ENCODE assay signal across 8 mouse cellular contexts in genomic region chr16:5134623-5135330, GRCm38 (mm10). TPM values are rescaled to one million over a fixed set of nuclear protein-coding genes. Genes with fewer than 3 reads are reported as not detected.
DNase-seq lines count a peak whose midpoint lies in the region; ATAC-seq lines count a peak whose summit lies in the region.

No protein-coding gene starts in this region.

- ATAC-seq in hindbrain, embryonic 16.5 days: peak; percentile 46; the same call in 1 of the 2 replicates
- no peak for ATAC-seq in hindbrain, embryonic 12.5 days (ENCODE audit: low FRiP score)
- no peak for ATAC-seq in lung, embryonic 15.5 days (ENCODE audit: borderline replicate concordance, extremely low read depth, low FRiP score, low TSS enrichment)
- no peak for ATAC-seq in erythroid progenitor cell, adult 5-6 weeks (replicated peaks; ENCODE audit: low FRiP score, poor library complexity, severe bottlenecking)

- WGBS in hindbrain, embryonic 16.5 days: 62% methylated on average over 13 of the region's 14 CpGs
- 72% methylated on average over 14 of the region's 14 CpGs for WGBS in hindbrain, embryonic 12.5 days
- WGBS in lung, embryonic 15.5 days: 43% methylated on average over 14 of the region's 14 CpGs

- H3K36me3 ChIP-seq in hindbrain, embryonic 16.5 days (ENCODE audit: control insufficient read depth, insufficient read depth, low read length): no peaks in the 10 kb centered on the region
- H3K36me3 ChIP-seq in hindbrain, embryonic 12.5 days: no peaks in the 10 kb centered on the region
- no peaks in the 10 kb centered on the region for H3K36me3 ChIP-seq in lung, embryonic 15.5 days

- no peaks in the 10 kb centered on the region for H3K9me3 ChIP-seq in hindbrain, embryonic 16.5 days (ENCODE audit: control insufficient read depth, low read length)
- H3K9me3 ChIP-seq in hindbrain, embryonic 12.5 days (replicated peaks): no peaks in the 10 kb centered on the region
- H3K9me3 ChIP-seq in lung, embryonic 15.5 days: no peaks in the 10 kb centered on the region

- H3K27ac ChIP-seq in hindbrain, embryonic 16.5 days (ENCODE audit: low read depth, low read length): no peak overlapping the region
- no peak overlapping the region for H3K27ac ChIP-seq in hindbrain, embryonic 12.5 days
- H3K27ac ChIP-seq in lung, embryonic 15.5 days: peak overlapping the region; percentile 88

- no peak overlapping the region for H3K4me2 ChIP-seq in hindbrain, embryonic 16.5 days (ENCODE audit: low read length)
- no peak overlapping the region for H3K4me2 ChIP-seq in hindbrain, embryonic 12.5 days (replicated peaks)
- no peak overlapping the region for H3K4me2 ChIP-seq in lung, embryonic 15.5 days

- H3K4me3 ChIP-seq in hindbrain, embryonic 16.5 days (ENCODE audit: low read length): no peak overlapping the region
- H3K4me3 ChIP-seq in hindbrain, embryonic 12.5 days: no peak overlapping the region
- no peak overlapping the region for H3K4me3 ChIP-seq in lung, embryonic 15.5 days

- H3K4me1 ChIP-seq in hindbrain, embryonic 16.5 days (ENCODE audit: control insufficient read depth, insufficient read depth, low read depth, low read length): peaks cover 3% of the 10 kb centered on the region; the same call in 1 of the 2 replicates
- H3K4me1 ChIP-seq in hindbrain, embryonic 12.5 days: peaks cover 12% of the 10 kb centered on the region
- peaks cover 58% of the 10 kb centered on the region for H3K4me1 ChIP-seq in lung, embryonic 15.5 days

- peak; percentile 87 for DNase-seq in adrenal gland, adult 2 months
- DNase-seq in gastrocnemius, adult 18-20 months (ENCODE audit: low spot score): peak; percentile 66
- peak; percentile 32 for DNase-seq in kidney, adult 9 months
- peak; percentile 70 for DNase-seq in urinary bladder, postnatal 25 days (ENCODE audit: low spot score)

- H3K9ac ChIP-seq in hindbrain, embryonic 16.5 days (ENCODE audit: low read depth, low read length): no peak overlapping the region
- no peak overlapping the region for H3K9ac ChIP-seq in hindbrain, embryonic 12.5 days
- no peak overlapping the region for H3K9ac ChIP-seq in lung, embryonic 15.5 days

- peaks cover 38% of the 10 kb centered on the region for H3K27me3 ChIP-seq in hindbrain, embryonic 16.5 days (replicated peaks; ENCODE audit: control insufficient read depth, insufficient read depth, low read length)
- H3K27me3 ChIP-seq in hindbrain, embryonic 12.5 days: peaks cover 52% of the 10 kb centered on the region
- peaks cover 45% of the 10 kb centered on the region for H3K27me3 ChIP-seq in lung, embryonic 15.5 days

RNA-seq across cellular contexts. Expression of gene Ppl, which starts 2.6 kb away (rescaled TPM):
- polyA plus RNA-seq in hindbrain, embryonic 16.5 days (2015; fragmentation: Nextera tagmentation; extraction: Ambion mirVana): 0.07 and 0.16 TPM in 2 replicates
- polyA plus RNA-seq in hindbrain, embryonic 12.5 days (2016; fragmentation: Nextera tagmentation; extraction: Ambion mirVana): 1.3 and 1.7 TPM in 2 replicates
- total RNA-seq in adrenal gland, adult 2 months (2021): 1 to 10 TPM; 2.0 to 6.5 TPM
- polyA plus RNA-seq in adrenal gland, adult 2 months (2012; rRNA removed): 0.59 and 0.66 TPM in 2 replicates
- total RNA-seq in gastrocnemius, adult 18-20 months (2021): 1 to 10 TPM; 3.1 to 3.6 TPM
- 6.3 and 6.7 TPM in 2 replicates for polyA plus RNA-seq in lung, embryonic 15.5 days (2015; fragmentation: Nextera tagmentation; extraction: Ambion mirVana)
- not detected in 2 replicates for total RNA-seq in erythroid progenitor cell, adult 5-6 weeks (2015; ENCODE audit: low replicate concordance)
- not detected in 2 replicates for total RNA-seq in erythroid progenitor cell, adult 5-6 weeks (2017; ENCODE audit: low replicate concordance)

RNA-seq across cellular contexts. Expression of gene Sec14l5, which starts 12.1 kb away (rescaled TPM):
- 0.15 and 0.27 TPM in 2 replicates for polyA plus RNA-seq in hindbrain, embryonic 16.5 days (2015; fragmentation: Nextera tagmentation; extraction: Ambion mirVana)
- polyA plus RNA-seq in hindbrain, embryonic 12.5 days (2016; fragmentation: Nextera tagmentation; extraction: Ambion mirVana): 1.1 and 1.4 TPM in 2 replicates
- total RNA-seq in adrenal gland, adult 2 months (2021): under 1 TPM in 1 of 2 experiments, not detected in 1; 0.07 TPM
- polyA plus RNA-seq in adrenal gland, adult 2 months (2012; rRNA removed): 0.13 and 0.15 TPM in 2 replicates
- total RNA-seq in gastrocnemius, adult 18-20 months (2021): 10 to 100 TPM; 10.9 to 12.9 TPM
- 0.65 and 0.78 TPM in 2 replicates for polyA plus RNA-seq in lung, embryonic 15.5 days (2015; fragmentation: Nextera tagmentation; extraction: Ambion mirVana)
- not detected in 2 replicates for total RNA-seq in erythroid progenitor cell, adult 5-6 weeks (2015; ENCODE audit: low replicate concordance)
- not detected in 2 replicates for total RNA-seq in erythroid progenitor cell, adult 5-6 weeks (2017; ENCODE audit: low replicate concordance)

Comparison
In these comparisons a context has a peak if more than half of its experiments do, and no peak if none do; other contexts are left out.
1. DNase-seq: peak in every context shown above with its lines; median percentile 87 in adrenal gland, adult 2 months; 70 in urinary bladder, postnatal 25 days; 66 in gastrocnemius, adult 18-20 months; 32 in kidney, adult 9 months.